Mouse (Mus musculus) erythroblast, embryonic 14.5 days (primary cell): ENCODE data around the gene Rnf220.

ENCODE experiments used
- GATA1 ChIP-seq: IDR thresholded peaks from 2 replicates; pipeline ENCODE4 v1.6.1; 2012; ENCODE audit warnings: low read length, inconsistent platforms, mixed read lengths
- TAL1 ChIP-seq: IDR thresholded peaks from 3 replicates; pipeline ENCODE4 v1.6.1; 2012; ENCODE audit warnings: low read length, inconsistent platforms, mixed read lengths

- TF ChIP-seq GATA1 (no peak), TAL1 (no peak)
Observed at GRCm38 (mm10) chr4:117482103-117482502, 14.7 kb downstream of the Rnf220 start.
